Mouse (Mus musculus) lung, adult 2 months (tissue): ENCODE data around the gene Ccdc188.

Experiments
- CTCF ChIP-seq: fragments of 200-500 bp; IDR thresholded peaks from 2 replicates; pipeline ENCODE4 v1.5.1; 2011; ENCODE audit warnings: mild to moderate bottlenecking, low read length, control low read depth; ENCODE audit not compliant: insufficient read depth
- POLR2A ChIP-seq: fragments of 200-500 bp; IDR thresholded peaks from 2 replicates; pipeline ENCODE4 v1.6.1; 2011; ENCODE audit warnings: low read depth, mild to moderate bottlenecking, control low read depth, low read length, borderline replicate concordance; ENCODE audit errors: extremely low read depth

DNA sequence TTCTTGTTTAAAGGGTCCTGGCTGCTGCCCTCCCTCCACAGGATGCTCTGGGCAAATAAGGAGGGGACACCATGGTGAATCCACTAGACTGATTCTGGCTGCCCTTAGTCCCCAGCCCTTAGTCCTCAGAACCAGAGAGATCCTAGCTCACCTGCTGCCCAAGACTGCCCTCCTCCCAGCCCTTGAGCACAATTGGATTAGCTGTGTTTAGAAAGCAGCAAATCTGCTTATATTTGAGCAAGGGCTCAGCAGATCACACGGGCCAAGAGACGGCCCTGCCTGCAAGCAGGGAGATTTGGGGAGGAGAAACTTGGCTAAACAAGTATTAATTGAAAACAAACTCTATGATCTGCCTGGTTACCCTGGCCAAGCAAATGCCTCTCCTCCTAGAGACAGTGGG, 38.1 kb upstream of the Ccdc188 start:
- TF ChIP-seq CTCF (no peak), POLR2A (no peak)
